Comparison of ENCODE assay signal across 8 mouse cellular contexts in the genomic region with DNA sequence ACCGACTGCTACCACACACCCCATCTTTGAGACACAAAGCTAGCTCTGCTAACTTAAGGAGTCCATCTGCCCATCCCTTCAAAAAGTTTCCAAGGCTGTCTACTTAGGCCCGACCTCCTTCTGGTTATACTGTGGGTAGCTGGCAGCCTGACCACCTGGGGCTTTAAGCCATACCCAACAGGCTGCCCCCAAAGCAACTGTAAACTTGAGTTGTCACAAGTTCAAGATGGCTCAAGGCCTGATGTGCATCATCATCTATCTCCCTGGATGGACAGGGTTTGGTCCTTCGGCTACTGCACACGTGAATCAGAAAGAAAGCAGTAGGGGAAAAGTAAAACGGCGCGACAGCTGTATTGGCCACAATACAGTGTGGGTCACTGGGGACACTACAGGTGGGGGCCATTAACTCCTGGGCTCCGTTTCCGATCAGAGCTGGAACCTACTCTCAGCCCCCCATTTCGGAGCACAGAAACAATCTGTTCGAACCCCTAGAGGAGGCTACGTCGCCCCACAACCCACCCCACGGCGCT. TPM values are rescaled to one million over a fixed set of nuclear protein-coding genes. Genes with fewer than 3 reads are reported as not detected.
A peak's percentile ranks its signal among the peaks of the same experiment; 100 is the strongest.
DNase-seq lines count a peak whose midpoint lies in the region; ATAC-seq lines count a peak whose summit lies in the region.

No protein-coding gene starts in this region.

- no peaks in the 10 kb centered on the region for H3K9me3 ChIP-seq in heart, embryonic 16.5 days (replicated peaks; ENCODE audit: control insufficient read depth, low read length)
- H3K9me3 ChIP-seq in hindbrain, embryonic 11.5 days (ENCODE audit: control insufficient read depth, low read length), result no peaks in the 10 kb centered on the region
- H3K9me3 ChIP-seq in midbrain, embryonic 13.5 days, result no peaks in the 10 kb centered on the region

- H3K4me2 ChIP-seq in heart, embryonic 16.5 days (ENCODE audit: low read depth, low read length), result peak overlapping the region; percentile 98
- H3K4me2 ChIP-seq in hindbrain, embryonic 11.5 days (replicated peaks; ENCODE audit: low read depth, low read length), result peak overlapping the region; percentile 91
- peak overlapping the region; percentile 96 for H3K4me2 ChIP-seq in midbrain, embryonic 13.5 days (replicated peaks)

- H3K36me3 ChIP-seq in heart, embryonic 16.5 days (ENCODE audit: control insufficient read depth, insufficient read depth), result peaks cover 32% of the 10 kb centered on the region
- peaks cover 17% of the 10 kb centered on the region for H3K36me3 ChIP-seq in hindbrain, embryonic 11.5 days (ENCODE audit: control insufficient read depth, insufficient read depth, low read length)
- peaks cover 36% of the 10 kb centered on the region for H3K36me3 ChIP-seq in midbrain, embryonic 13.5 days

- no peaks in the 10 kb centered on the region; the same call in 1 of the 2 replicates for H3K27me3 ChIP-seq in heart, embryonic 16.5 days (ENCODE audit: control insufficient read depth, insufficient read depth, low read length)
- H3K27me3 ChIP-seq in hindbrain, embryonic 11.5 days (ENCODE audit: control insufficient read depth, insufficient read depth, low read length), result no peaks in the 10 kb centered on the region
- H3K27me3 ChIP-seq in midbrain, embryonic 13.5 days, result no peaks in the 10 kb centered on the region

- DNase-seq in heart, postnatal 4 days, result no peak
- DNase-seq in MN1 (ENCODE audit: low spot score), result peak; percentile 48
- DNase-seq in hindbrain, embryonic 11.5 days (ENCODE audit: low spot score), result no peak
- DNase-seq in frontal cortex, postnatal 14 days (ENCODE audit: low spot score in 2 of 2), result no peak
- no peak for DNase-seq in urinary bladder, postnatal 10 days (ENCODE audit: low spot score)
- DNase-seq in thymus, postnatal 10 days (ENCODE audit: low spot score in 2 of 2), result no peak

- peak overlapping the region; percentile 95 for H3K4me3 ChIP-seq in heart, embryonic 16.5 days (ENCODE audit: low read length)
- H3K4me3 ChIP-seq in hindbrain, embryonic 11.5 days (ENCODE audit: low read depth, low read length), result peak overlapping the region; percentile 75
- H3K4me3 ChIP-seq in midbrain, embryonic 13.5 days (replicated peaks), result peak overlapping the region; percentile 95

- peaks cover 13% of the 10 kb centered on the region for H3K4me1 ChIP-seq in heart, embryonic 16.5 days (ENCODE audit: control insufficient read depth, insufficient read depth, low read length)
- H3K4me1 ChIP-seq in hindbrain, embryonic 11.5 days (replicated peaks; ENCODE audit: control insufficient read depth, insufficient read depth, low read length), result peaks cover 6% of the 10 kb centered on the region; the same call in 1 of the 2 replicates
- peaks cover 23% of the 10 kb centered on the region for H3K4me1 ChIP-seq in midbrain, embryonic 13.5 days (replicated peaks)

- 2% methylated on average over 15 of the region's 15 CpGs for WGBS in heart, embryonic 16.5 days
- WGBS in hindbrain, embryonic 11.5 days, result 3% methylated on average over 15 of the region's 15 CpGs
- WGBS in midbrain, embryonic 13.5 days, result 2% methylated on average over 15 of the region's 15 CpGs

- peak overlapping the region; percentile 97 for H3K9ac ChIP-seq in heart, embryonic 16.5 days (ENCODE audit: low read length)
- H3K9ac ChIP-seq in hindbrain, embryonic 11.5 days (ENCODE audit: low read depth, low read length), result peak overlapping the region; percentile 91
- peak overlapping the region; percentile 97 for H3K9ac ChIP-seq in midbrain, embryonic 13.5 days (replicated peaks)

- ATAC-seq in heart, embryonic 16.5 days (replicated peaks; ENCODE audit: extremely low read depth, insufficient read depth, low FRiP score), result peak; percentile 28
- ATAC-seq in hindbrain, embryonic 11.5 days (ENCODE audit: low FRiP score), result no peak
- peak; percentile 41 for ATAC-seq in midbrain, embryonic 13.5 days

- H3K27ac ChIP-seq in heart, embryonic 16.5 days (ENCODE audit: low read length), result peak overlapping the region; percentile 100
- peak overlapping the region; percentile 99 for H3K27ac ChIP-seq in hindbrain, embryonic 11.5 days (ENCODE audit: low read depth, low read length)
- H3K27ac ChIP-seq in midbrain, embryonic 13.5 days, result peak overlapping the region; percentile 98

RNA-seq across cellular contexts. Expression of gene Eif3d, which starts 0.6 kb away (rescaled TPM):
- 124 and 125 TPM in 2 replicates for polyA plus RNA-seq in heart, embryonic 16.5 days (2015; fragmentation: Nextera tagmentation; extraction: Ambion mirVana)
- total RNA-seq in heart, postnatal 4 days (2021), result 100 to 1,000 TPM; 113 to 115 TPM
- 246 and 250 TPM in 2 replicates for polyA plus RNA-seq in hindbrain, embryonic 11.5 days (2014; fragmentation: Nextera tagmentation; extraction: Ambion mirVana)
- polyA plus RNA-seq in midbrain, embryonic 13.5 days (2015; fragmentation: Nextera tagmentation; extraction: Ambion mirVana), result 204 and 210 TPM in 2 replicates

RNA-seq across cellular contexts. Expression of gene Foxred2, which starts 13.5 kb away (rescaled TPM):
- 0.76 and 1.0 TPM in 2 replicates for polyA plus RNA-seq in heart, embryonic 16.5 days (2015; fragmentation: Nextera tagmentation; extraction: Ambion mirVana)
- total RNA-seq in heart, postnatal 4 days (2021), result under 1 TPM; 0.18 to 0.29 TPM
- polyA plus RNA-seq in hindbrain, embryonic 11.5 days (2014; fragmentation: Nextera tagmentation; extraction: Ambion mirVana), result 4.4 and 4.6 TPM in 2 replicates
- 6.9 and 8.1 TPM in 2 replicates for polyA plus RNA-seq in midbrain, embryonic 13.5 days (2015; fragmentation: Nextera tagmentation; extraction: Ambion mirVana)

RNA-seq across cellular contexts. Expression of gene Txn2, which starts 41.2 kb away (rescaled TPM):
- 321 and 325 TPM in 2 replicates for polyA plus RNA-seq in heart, embryonic 16.5 days (2015; fragmentation: Nextera tagmentation; extraction: Ambion mirVana)
- 100 to 1,000 TPM; 192 to 198 TPM for total RNA-seq in heart, postnatal 4 days (2021)
- 251 and 253 TPM in 2 replicates for polyA plus RNA-seq in hindbrain, embryonic 11.5 days (2014; fragmentation: Nextera tagmentation; extraction: Ambion mirVana)
- 227 and 234 TPM in 2 replicates for polyA plus RNA-seq in midbrain, embryonic 13.5 days (2015; fragmentation: Nextera tagmentation; extraction: Ambion mirVana)
